Mouse (Mus musculus): ENCODE measurements around the gene Pp2d1.

DNA sequence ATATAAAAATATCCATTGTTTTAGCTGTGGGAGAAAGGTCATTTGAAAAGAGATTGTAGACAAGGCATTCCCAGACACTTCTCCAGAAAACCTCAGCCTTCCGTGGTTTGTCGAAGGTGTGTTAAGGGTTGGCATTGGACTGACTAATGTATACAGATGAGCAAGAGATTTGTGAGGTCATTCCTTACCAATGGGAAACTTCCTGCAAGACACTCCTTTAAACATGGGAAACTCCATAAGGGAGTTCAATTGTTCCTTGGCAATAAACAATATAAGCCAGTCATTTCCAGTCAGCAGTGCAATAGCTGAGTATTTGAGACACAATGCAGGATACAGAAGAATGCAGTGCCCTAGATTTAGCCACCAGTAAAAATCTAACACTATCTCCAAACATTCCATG lies 11.2 kb downstream of the Pp2d1 start:
- TF ChIP-seq POLR2A (IDR thresholded peaks at IDR 0.05; ENCODE audit: low read depth, low read length) (no peak), CTCF (IDR thresholded peaks at IDR 0.05; ENCODE audit: extremely low read depth, insufficient read length, insufficient replicate concordance, low read depth, low read length) (no peak)

Data from small intestine, adult 2 months (tissue).